Mouse (Mus musculus) embryonic facial prominence, embryonic 14.5 days (tissue): Measurements from ENCODE around the gene Mtch1. TPM values are rescaled to one million over a fixed set of nuclear protein-coding genes. Genes with fewer than 3 reads are reported as not detected.

ENCODE experiments used
- ATAC-seq: fragments of 200-750 bp; cut with Nextera tagmentation; 2 replicates; pipeline ENCODE4 v1.8.0; 2017; ENCODE audit warnings: low read depth, moderate number of reproducible peaks, moderate TSS enrichment
- DNase-seq: peaks from one replicate; pipeline ENCODE4 v3.0.0-alpha.2; 2015; ENCODE audit warnings: low spot score
- H3K27ac ChIP-seq: fragments of 300-500 bp; sonication (generic); replicated peaks from 2 replicates; pipeline ENCODE4 v1.5.1; 2014; ENCODE audit warnings: low read depth, mild to moderate bottlenecking, low read length, moderate library complexity
- H3K27me3 ChIP-seq: fragments of 300-500 bp; sonication (generic); replicated peaks from 2 replicates; pipeline ENCODE4 v1.6.1; 2014; ENCODE audit warnings: low read length; ENCODE audit not compliant: control insufficient read depth, insufficient read depth
- H3K36me3 ChIP-seq: fragments of 300-500 bp; sonication (generic); 2 replicates; pipeline ENCODE4 v1.6.1; 2014; ENCODE audit warnings: low read length, mixed read lengths; ENCODE audit not compliant: control insufficient read depth, insufficient read depth
- H3K4me1 ChIP-seq: fragments of 300-500 bp; sonication (generic); 2 replicates; pipeline ENCODE4 v1.6.1; 2014; ENCODE audit warnings: antibody characterized with exemption, low read length; ENCODE audit not compliant: control insufficient read depth, insufficient read depth
- H3K4me2 ChIP-seq: fragments of 300-500 bp; sonication (generic); 2 replicates; pipeline ENCODE4 v1.6.1; 2014; ENCODE audit warnings: low read depth, mild to moderate bottlenecking, low read length, moderate library complexity, mixed read lengths
- H3K4me3 ChIP-seq: fragments of 300-500 bp; sonication (generic); 2 replicates; pipeline ENCODE4 v1.5.1; 2014; ENCODE audit warnings: low read depth, mild to moderate bottlenecking, low read length
- H3K9ac ChIP-seq: fragments of 300-500 bp; sonication (generic); 2 replicates; pipeline ENCODE4 v1.6.1; 2014; ENCODE audit warnings: low read depth, mild to moderate bottlenecking, low read length, moderate library complexity, mixed read lengths
- H3K9me3 ChIP-seq: fragments of 300-500 bp; sonication (generic); 2 replicates; pipeline ENCODE4 v1.6.1; 2016; ENCODE audit warnings: low read length; ENCODE audit not compliant: control insufficient read depth
- WGBS: fragments of 180-500 bp; shearing (Covaris S2); extraction: QIAGEN DNeasy Blood & Tissue Kit; methylation state at CpG from one replicate; pipeline ENCODE4 v1.1.7; 2014; 5-methylcytosine and 5-hydroxymethylcytosine counted together
- polyA plus RNA-seq: library from polyadenylated mRNA; unstranded; fragments of >200 nt; fragmentation: Nextera tagmentation; extraction: Ambion mirVana; gene quantifications from 2 replicates; pipeline ENCODE4 v1.2.1, GENCODE M21; 2014

Mtch1 gene
- polyA plus RNA-seq, 1 experiment from 2014 or later: 396 TPM

GRCm38 (mm10) chr17:29343241-29343640 lies 4.5 kb downstream of the Mtch1 start:
- Histone ChIP-seq H3K27ac (no peak overlapping the region), H3K4me3 (no peak overlapping the region), H3K27me3 (no peaks in the 10 kb centered on the region), H3K9me3 (no peaks in the 10 kb centered on the region), H3K36me3 (peaks cover 53% of the 10 kb centered on the region; the same call in 1 of the 2 replicates), H3K9ac (no peak overlapping the region), H3K4me1 (peaks cover 24% of the 10 kb centered on the region), H3K4me2 (no peak overlapping the region)
- whole genome bisulfite sequencing: 86% methylated on average over 5 of the region's 5 CpGs
- ATAC-seq (no peak), DNase-seq (no peak)

GRCm38 (mm10) chr17:29342010-29342910 lies 5.5 kb downstream of the Mtch1 start:
- peaks cover 61% of the 10 kb centered on the region for H3K36me3 ChIP-seq
- H3K27me3 ChIP-seq: no peaks in the 10 kb centered on the region
- H3K9me3 ChIP-seq: no peaks in the 10 kb centered on the region
- ATAC-seq: peak; percentile 64
- no peak overlapping the region; the same call in 1 of the 2 replicates for H3K4me2 ChIP-seq
- WGBS: 43% methylated on average over 13 of the region's 13 CpGs
- H3K27ac ChIP-seq: peak overlapping the region; percentile 86
- H3K9ac ChIP-seq: peak overlapping the region; percentile 45
- peak; percentile 75 for DNase-seq
- H3K4me1 ChIP-seq: peaks cover 21% of the 10 kb centered on the region
- H3K4me3 ChIP-seq: no peak overlapping the region

- H3K4me3 ChIP-seq: no peak overlapping the region
- no peaks in the 10 kb centered on the region for H3K27me3 ChIP-seq
- ATAC-seq (peak; percentile 30), DNase-seq (peak; percentile 57)
- peak overlapping the region; percentile 45 for H3K9ac ChIP-seq
- H3K9me3 ChIP-seq: no peaks in the 10 kb centered on the region
- peaks cover 68% of the 10 kb centered on the region for H3K36me3 ChIP-seq
- H3K4me2 ChIP-seq: peak overlapping the region; percentile 28; the same call in 1 of the 2 replicates
- peaks cover 21% of the 10 kb centered on the region for H3K4me1 ChIP-seq
- H3K27ac ChIP-seq: peak overlapping the region; percentile 86
- WGBS: 10% methylated on average over 8 of the region's 9 CpGs
Observed at GRCm38 (mm10) chr17:29341591-29342003, 6.1 kb downstream of the Mtch1 start.

GRCm38 (mm10) chr17:29340406-29341261 lies 7.1 kb downstream of the Mtch1 start:
- Histone ChIP-seq H3K27ac (peak overlapping the region; percentile 86), H3K9ac (0 out of 2 replicates have a peak overlapping the region, but pooled peaks have one; percentile 45), H3K36me3 (peaks cover 77% of the 10 kb centered on the region), H3K9me3 (no peaks in the 10 kb centered on the region), H3K4me2 (peak overlapping the region; percentile 11; the same call in 1 of the 2 replicates), H3K4me1 (peaks cover 21% of the 10 kb centered on the region), H3K27me3 (no peaks in the 10 kb centered on the region), H3K4me3 (no peak overlapping the region)
- WGBS: 71% methylated on average over 18 of the region's 18 CpGs
- ATAC-seq (no peak), DNase-seq (peak; percentile 70)

GRCm38 (mm10) chr17:29339170-29339768 lies 8.5 kb downstream of the Mtch1 start:
- Histone ChIP-seq H3K4me2 (no peak overlapping the region), H3K4me3 (no peak overlapping the region), H3K9me3 (no peaks in the 10 kb centered on the region), H3K27me3 (no peaks in the 10 kb centered on the region), H3K9ac (no peak overlapping the region), H3K36me3 (peaks cover 81% of the 10 kb centered on the region), H3K4me1 (peaks cover 21% of the 10 kb centered on the region), H3K27ac (peak overlapping the region; percentile 18; the same call in 1 of the 2 replicates)
- ATAC-seq (no peak), DNase-seq (no peak)
- 73% methylated on average over 11 of the region's 11 CpGs for WGBS

- H3K4me2 ChIP-seq: no peak overlapping the region
- ATAC-seq: no peak
- no peaks in the 10 kb centered on the region for H3K27me3 ChIP-seq
- H3K27ac ChIP-seq: peak overlapping the region; percentile 18; the same call in 1 of the 2 replicates
- H3K9ac ChIP-seq: no peak overlapping the region
- H3K4me3 ChIP-seq: no peak overlapping the region
- peaks cover 80% of the 10 kb centered on the region for H3K36me3 ChIP-seq
- H3K4me1 ChIP-seq: peaks cover 21% of the 10 kb centered on the region
- no peak for DNase-seq
- no peaks in the 10 kb centered on the region for H3K9me3 ChIP-seq
- 85% methylated on average over 9 of the region's 9 CpGs for WGBS
Observed at GRCm38 (mm10) chr17:29337979-29338823, 9.5 kb downstream of the Mtch1 start.

GRCm38 (mm10) chr17:29336266-29336990 lies 11.3 kb downstream of the Mtch1 start:
- H3K27me3 ChIP-seq: no peaks in the 10 kb centered on the region
- DNase-seq (no peak), ATAC-seq (no peak)
- peaks cover 84% of the 10 kb centered on the region for H3K36me3 ChIP-seq
- H3K4me1 ChIP-seq: peaks cover 9% of the 10 kb centered on the region
- WGBS: 95% methylated on average over 19 of the region's 19 CpGs
- no peak overlapping the region for H3K4me3 ChIP-seq
- no peaks in the 10 kb centered on the region for H3K9me3 ChIP-seq
- H3K27ac ChIP-seq: no peak overlapping the region
- no peak overlapping the region for H3K9ac ChIP-seq
- H3K4me2 ChIP-seq: no peak overlapping the region
